Mouse (Mus musculus) CD4-positive naive resting alpha-beta T cell, adult 76 days (primary cell): ENCODE measurements around the gene Tecr. TPM values are rescaled to one million over a fixed set of nuclear protein-coding genes. Genes with fewer than 3 reads are reported as not detected.

Experiments
- total RNA-seq: library from RNA; stranded (reverse); gene quantifications from one replicate; pipeline ENCODE4 v1.2.4, GENCODE M21; 2023

Tecr gene
- 209 TPM for total RNA-seq

DNA sequence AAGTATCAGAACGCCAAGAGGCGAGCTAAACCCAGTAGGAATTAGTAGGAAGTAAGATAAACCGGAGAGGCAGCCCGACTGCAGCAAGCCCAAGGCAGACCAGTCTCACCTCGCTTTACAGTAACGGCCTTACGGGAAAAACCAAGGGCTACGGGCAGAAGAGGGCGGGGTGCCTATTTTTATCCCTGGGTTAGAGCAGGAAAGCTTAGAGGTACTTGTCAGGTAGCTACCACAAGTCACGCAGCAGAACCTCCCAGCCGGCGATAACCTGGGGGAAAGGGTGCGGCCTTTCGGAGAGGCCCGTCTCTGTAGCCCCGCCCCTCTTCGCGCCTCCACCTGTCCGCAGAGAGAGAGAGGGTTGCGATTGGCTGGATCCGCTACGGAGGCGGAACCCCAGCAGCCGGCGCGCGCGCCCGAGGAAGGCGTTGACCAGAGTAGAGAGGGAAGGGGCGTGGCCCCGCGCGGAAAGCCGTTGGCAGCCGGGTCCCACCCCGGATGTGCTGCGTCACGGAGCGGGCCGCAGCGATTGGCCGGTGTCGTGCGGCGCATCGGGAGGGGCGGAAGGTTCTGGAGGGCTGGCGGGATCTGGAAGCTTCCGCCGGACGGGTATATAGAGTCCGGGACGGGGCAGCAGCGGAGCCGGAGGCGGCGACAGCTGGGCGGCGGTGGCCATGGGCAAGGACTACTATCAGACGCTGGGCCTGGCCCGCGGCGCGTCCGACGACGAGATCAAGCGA, at the start of gene Tecr, which contains the start of gene Dnajb1:
Gene Tecr, minus strand, starts transcription at position 311 of the 737 bp plus-strand sequence.
Gene Dnajb1, plus strand, starts transcription at position 533 of the 737 bp plus-strand sequence.

DNA sequence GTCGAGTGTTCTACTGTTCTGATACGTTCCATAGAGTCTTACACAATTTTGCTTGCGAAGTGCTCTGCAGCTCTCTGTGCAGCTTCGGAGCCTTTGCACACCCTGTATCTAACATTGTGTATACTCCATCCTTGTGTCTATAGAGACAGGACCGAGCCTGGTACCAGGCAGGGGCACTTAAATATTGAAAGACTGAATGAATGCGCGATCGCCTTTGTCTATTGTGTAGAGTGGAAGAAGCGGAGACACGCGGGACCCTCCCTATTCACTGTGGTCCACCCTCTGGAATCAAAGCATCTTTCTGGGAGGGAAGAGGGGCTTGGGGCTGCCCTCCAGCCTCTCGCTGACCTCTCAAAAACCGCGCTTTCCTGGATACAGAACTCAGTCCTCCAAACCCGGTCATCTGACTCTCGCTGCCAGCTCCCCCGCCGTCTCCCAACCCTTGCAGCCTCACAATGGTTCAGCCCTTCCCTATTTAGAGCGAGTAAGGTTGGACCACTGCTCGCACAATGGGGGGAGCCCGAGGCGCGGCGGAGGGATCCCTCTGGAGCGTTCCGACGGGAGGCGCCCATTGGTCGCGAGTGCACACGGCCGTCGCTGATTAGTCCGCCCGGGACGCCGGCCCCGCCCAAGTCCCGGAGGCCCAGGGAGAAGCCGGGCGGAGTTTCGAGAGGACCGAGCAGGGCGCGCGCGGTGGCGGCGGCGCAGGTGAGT, 44.4 kb upstream of the Tecr start, which contains the start of gene Gipc1:
Gene Gipc1, plus strand, starts transcription at position 648 of the 714 bp plus-strand sequence.

GRCm38 (mm10) chr8:83566469-83567395, 41.0 kb downstream of the Tecr start, which contains the start of gene Ndufb7:
TSS of gene Ndufb7 (plus strand) at chr8:83566671.

DNA sequence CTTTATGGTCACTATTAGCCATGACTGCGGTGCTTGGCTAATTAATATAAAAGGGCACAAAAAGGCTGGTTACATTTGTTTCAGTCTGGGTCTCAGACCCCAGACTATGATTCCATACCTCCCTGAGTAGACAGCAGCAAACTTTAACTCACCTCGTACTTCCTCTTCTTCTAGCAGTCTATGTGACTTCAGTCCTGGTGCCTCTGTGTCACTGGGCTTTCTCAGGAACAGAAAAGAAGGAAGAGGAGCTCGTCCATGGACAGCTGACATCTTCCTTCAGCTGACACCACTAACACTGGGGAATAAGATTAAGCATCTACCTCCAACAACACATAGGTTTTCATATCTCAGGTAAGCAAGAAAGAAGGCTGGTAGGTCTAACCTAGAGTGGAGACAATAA, 72.0 kb downstream of the Tecr start, which contains the start of gene Olfr370:
Gene Olfr370, plus strand, starts transcription at position 45 of the 400 bp plus-strand sequence.

Other genes starting within 250 kb of the Tecr start
- not detected for gene Clgn, start 218.1 kb downstream of the Tecr start, total RNA-seq
- 22.9 TPM for gene Scoc, start 149.6 kb downstream of the Tecr start, total RNA-seq
- not detected for gene Olfr370, start 72.2 kb downstream of the Tecr start, total RNA-seq
- 57.7 TPM for gene Ndufb7, start 41.3 kb downstream of the Tecr start, total RNA-seq
- gene Dnajb1, start 222 bp upstream of the Tecr start, total RNA-seq = 107 TPM
- 21.6 TPM for gene Gipc1, start 44.7 kb upstream of the Tecr start, total RNA-seq
- gene Ptger1, start 58.7 kb upstream of the Tecr start, total RNA-seq = 0.15 TPM
- 273 TPM for gene Pkn1, start 91.2 kb upstream of the Tecr start, total RNA-seq
- gene Ddx39, start 107.2 kb upstream of the Tecr start, total RNA-seq = 60.2 TPM
- 817 TPM for gene Adgre5, start 133.4 kb upstream of the Tecr start, total RNA-seq